Mouse (Mus musculus): ENCODE results near the gene Gm45015.

DNA sequence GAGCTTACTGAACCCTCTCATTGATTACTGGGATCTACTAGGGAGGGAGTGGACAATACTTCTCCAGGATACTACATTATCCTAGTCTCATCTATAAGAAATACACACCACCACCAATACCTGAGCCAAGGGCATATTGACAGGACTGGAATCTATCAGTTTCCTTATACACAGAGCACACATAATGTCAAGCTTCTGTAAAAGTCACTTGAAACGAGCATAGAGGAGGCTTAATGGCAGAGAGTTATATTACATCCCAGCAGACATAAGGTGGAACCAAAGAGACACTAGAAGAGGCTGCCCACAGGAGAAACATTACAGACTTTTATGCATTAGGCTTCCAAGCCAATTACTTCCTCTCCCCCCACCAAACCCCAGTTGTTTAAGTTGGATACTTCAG lies 48.3 kb upstream of the Gm45015 start:
- TF ChIP-seq CTCF (conservative IDR thresholded peaks at IDR 0.05; ENCODE audit: low read length) (no peak), POU5F1 (IDR thresholded peaks at IDR 0.05; ENCODE audit: borderline replicate concordance, low read length) (no peak), NANOG (IDR thresholded peaks at IDR 0.05; ENCODE audit: borderline replicate concordance, low read length) (no peak)
